Mouse (Mus musculus) myocyte (in vitro differentiated cells): Measurements from ENCODE around the gene Exog.

Experiments used
- POLR2A ChIP-seq: IDR thresholded peaks from one replicate; pipeline ENCODE4 v1.6.1; 2011; ENCODE audit warnings: low read depth, mild to moderate bottlenecking, control low read depth, moderate library complexity; ENCODE audit not compliant: insufficient read length
- POLR2AphosphoS2 ChIP-seq: IDR thresholded peaks from one replicate; pipeline ENCODE4 v1.6.1; 2011; ENCODE audit warnings: low read depth, control low read depth; ENCODE audit not compliant: insufficient read length
- USF1 ChIP-seq: IDR thresholded peaks from one replicate; pipeline ENCODE4 v1.6.1; 2011; ENCODE audit warnings: low read depth, mild to moderate bottlenecking, control low read depth, moderate library complexity

DNA sequence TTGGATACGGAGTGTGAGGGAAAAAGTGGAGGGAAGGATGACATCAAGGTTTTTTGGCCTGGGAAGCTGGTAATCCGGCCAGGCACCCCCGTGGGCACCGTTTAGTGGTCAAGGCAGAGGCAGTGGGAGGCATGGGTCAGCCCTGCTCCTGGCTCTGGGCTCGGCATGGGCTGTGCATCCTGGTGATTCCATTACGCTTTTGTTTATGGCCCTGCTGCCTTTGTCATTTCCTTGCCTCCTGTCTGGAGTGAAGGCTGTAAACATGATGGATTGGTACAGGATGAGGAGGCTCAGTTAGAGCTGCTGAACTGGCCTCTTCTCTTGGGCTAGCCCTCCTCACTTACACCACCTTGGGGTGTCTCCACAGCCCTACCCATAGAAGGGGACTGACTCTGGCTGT lies 33.0 kb downstream of the Exog start:
- no peak for TF ChIP-seq USF1
- TF ChIP-seq POLR2A = no peak
- no peak for TF ChIP-seq POLR2AphosphoS2
